Mouse (Mus musculus) midbrain, embryonic 14.5 days (tissue): ENCODE measurements at regions not wholly inside any gene's neighbourhood (a gene's known extent, or its start where the extent isn't known, plus 50 kb on each side); places are given as distances from the start of the nearest gene placed in this dataset.
A peak's percentile ranks its signal among the peaks of the same experiment; 100 is the strongest.

Source experiments
- ATAC-seq: fragments of 200-750 bp; cut with Nextera tagmentation; 2 replicates; pipeline ENCODE4 v1.8.0; 2017; ENCODE audit warnings: moderate number of reproducible peaks, moderate library complexity; ENCODE audit not compliant: low FRiP score, low TSS enrichment
- DNase-seq: peaks from one replicate; pipeline ENCODE4 v3.0.0-alpha.2; 2015
- H3K27ac ChIP-seq: fragments of 300-500 bp; sonication (generic); replicated peaks from 2 replicates; pipeline ENCODE4 v1.5.1; 2014; ENCODE audit warnings: mild to moderate bottlenecking, low read depth, low read length, moderate library complexity
- H3K27me3 ChIP-seq: fragments of 300-500 bp; sonication (generic); 2 replicates; pipeline ENCODE4 v1.6.1; 2014; ENCODE audit warnings: low read length, control low read depth, mixed read lengths; ENCODE audit not compliant: control insufficient read depth, insufficient read depth
- H3K36me3 ChIP-seq: fragments of 300-500 bp; sonication (generic); 2 replicates; pipeline ENCODE4 v1.6.1; 2014; ENCODE audit warnings: low read length, control low read depth; ENCODE audit not compliant: control insufficient read depth, insufficient read depth
- H3K4me1 ChIP-seq: fragments of 300-500 bp; sonication (generic); 2 replicates; pipeline ENCODE4 v1.6.1; 2014; ENCODE audit warnings: mild to moderate bottlenecking, antibody characterized with exemption, low read length, control low read depth; ENCODE audit not compliant: control insufficient read depth, insufficient read depth
- H3K4me2 ChIP-seq: fragments of 300-500 bp; sonication (generic); 2 replicates; pipeline ENCODE4 v1.6.1; 2014; ENCODE audit warnings: mild to moderate bottlenecking, low read length, moderate library complexity
- H3K4me3 ChIP-seq: fragments of 300-500 bp; sonication (generic); replicated peaks from 2 replicates; pipeline ENCODE4 v1.5.1; 2014; ENCODE audit warnings: low read depth, low read length
- H3K9ac ChIP-seq: fragments of 300-500 bp; sonication (generic); replicated peaks from 2 replicates; pipeline ENCODE4 v1.6.1; 2014; ENCODE audit warnings: mild to moderate bottlenecking, low read length, moderate library complexity
- H3K9me3 ChIP-seq: fragments of 300-500 bp; sonication (generic); 2 replicates; pipeline ENCODE4 v1.6.1; 2016; ENCODE audit warnings: low read length, control low read depth, mixed read lengths; ENCODE audit not compliant: control insufficient read depth
- WGBS: fragments of 180-500 bp; shearing (Covaris S2); extraction: QIAGEN DNeasy Blood & Tissue Kit; methylation state at CpG from one replicate; pipeline ENCODE4 v1.1.7; 2014; 5-methylcytosine and 5-hydroxymethylcytosine counted together

- Histone ChIP-seq H3K4me2 (no peak overlapping the region), H3K9me3 (no peaks in the 10 kb centered on the region), H3K27me3 (no peaks in the 10 kb centered on the region), H3K36me3 (no peaks in the 10 kb centered on the region), H3K27ac (no peak overlapping the region), H3K9ac (no peak overlapping the region), H3K4me1 (no peaks in the 10 kb centered on the region), H3K4me3 (no peak overlapping the region)
- 91% methylated on average over 2 of the region's 2 CpGs for WGBS
- no peak for ATAC-seq
- DNase-seq: no peak
Observed at GRCm38 (mm10) chr12:92386195-92386594, 537.2 kb upstream of the Sel1l start.

- DNase-seq (peak; percentile 26), ATAC-seq (peak; percentile 31; the same call in 1 of the 2 replicates)
- H3K27me3 ChIP-seq: no peaks in the 10 kb centered on the region
- H3K27ac ChIP-seq: no peak overlapping the region
- no peak overlapping the region for H3K9ac ChIP-seq
- H3K4me1 ChIP-seq: no peaks in the 10 kb centered on the region
- H3K4me2 ChIP-seq: no peak overlapping the region
- 5% methylated on average over 5 of the region's 5 CpGs for WGBS
- H3K9me3 ChIP-seq: no peaks in the 10 kb centered on the region
- no peaks in the 10 kb centered on the region for H3K36me3 ChIP-seq
- H3K4me3 ChIP-seq: no peak overlapping the region
Observed at GRCm38 (mm10) chr12:92384266-92384937, 535.4 kb upstream of the Sel1l start.

- no peak overlapping the region for H3K27ac ChIP-seq
- no peaks in the 10 kb centered on the region for H3K9me3 ChIP-seq
- H3K4me3 ChIP-seq: no peak overlapping the region
- no peak overlapping the region for H3K9ac ChIP-seq
- no peaks in the 10 kb centered on the region for H3K27me3 ChIP-seq
- no peak overlapping the region for H3K4me2 ChIP-seq
- no peaks in the 10 kb centered on the region for H3K4me1 ChIP-seq
- ATAC-seq (no peak), DNase-seq (peak; percentile 21)
- 72% methylated on average over 3 of the region's 3 CpGs for WGBS
- H3K36me3 ChIP-seq: no peaks in the 10 kb centered on the region
Observed at GRCm38 (mm10) chr12:92379130-92379529, 530.2 kb upstream of the Sel1l start.

- H3K4me3 ChIP-seq: no peak overlapping the region
Observed at GRCm38 (mm10) chr12:92365926-92366325, 517.0 kb upstream of the Sel1l start.

DNA sequence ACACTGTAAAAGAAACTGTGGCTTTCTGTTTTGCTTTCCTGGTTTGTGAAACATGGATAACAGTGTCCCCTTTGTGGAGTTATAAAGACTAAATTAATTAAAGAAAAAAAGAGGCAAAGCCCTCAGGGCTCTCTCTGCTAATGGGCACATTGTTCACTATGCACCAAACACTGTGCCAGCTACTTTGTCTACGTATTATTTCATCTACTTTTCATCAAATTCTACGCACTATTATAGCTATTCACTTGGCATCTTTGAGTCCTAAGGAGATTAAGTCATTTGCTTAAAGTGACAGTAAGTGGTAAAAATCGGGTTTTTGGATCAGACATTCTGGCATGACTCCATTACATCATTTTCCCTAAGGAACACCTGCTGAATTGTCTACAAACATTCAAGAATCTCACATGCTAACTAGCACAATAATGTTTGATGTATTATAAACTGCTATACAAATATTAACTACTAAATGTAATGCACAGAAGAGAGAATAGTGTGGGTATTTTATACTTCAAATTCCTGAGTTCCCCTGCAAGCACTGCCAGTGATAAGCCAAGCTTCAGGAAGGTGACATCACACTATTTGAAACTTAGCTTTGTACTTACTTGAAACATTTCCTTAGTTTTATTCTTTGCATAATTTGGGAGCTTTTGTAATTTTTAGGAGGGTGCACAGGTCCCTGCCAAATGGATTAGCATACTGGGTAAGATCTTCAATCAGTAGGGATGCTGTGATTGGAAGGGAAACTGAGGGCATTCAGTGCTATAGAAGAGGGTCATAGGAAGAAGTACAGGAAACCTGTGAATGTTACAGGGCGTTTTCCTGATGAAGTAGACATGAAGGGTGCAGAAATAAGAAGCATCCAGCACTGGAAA, 504.7 kb upstream of the Sel1l start:
- no peaks in the 10 kb centered on the region for H3K4me1 ChIP-seq
- no peak overlapping the region for H3K4me3 ChIP-seq
- ATAC-seq (no peak), DNase-seq (peak; percentile 12)
- no peaks in the 10 kb centered on the region for H3K36me3 ChIP-seq
- no peak overlapping the region for H3K9ac ChIP-seq
- H3K27me3 ChIP-seq: no peaks in the 10 kb centered on the region
- H3K4me2 ChIP-seq: no peak overlapping the region
- WGBS: 48% methylated on average over 4 of the region's 4 CpGs
- no peaks in the 10 kb centered on the region for H3K9me3 ChIP-seq
- no peak overlapping the region for H3K27ac ChIP-seq

More at GRCm38 (mm10) chr12:92365926-92366325, 517.0 kb upstream of the Sel1l start:
- H3K4me2 ChIP-seq: no peak overlapping the region
- H3K27me3 ChIP-seq: no peaks in the 10 kb centered on the region
- ATAC-seq: no peak
- no peaks in the 10 kb centered on the region for H3K4me1 ChIP-seq
- no peaks in the 10 kb centered on the region for H3K36me3 ChIP-seq
- no peaks in the 10 kb centered on the region for H3K9me3 ChIP-seq
- 83% methylated on average over 5 of the region's 5 CpGs for WGBS
- DNase-seq: no peak
- no peak overlapping the region for H3K9ac ChIP-seq
- H3K27ac ChIP-seq: no peak overlapping the region

DNA sequence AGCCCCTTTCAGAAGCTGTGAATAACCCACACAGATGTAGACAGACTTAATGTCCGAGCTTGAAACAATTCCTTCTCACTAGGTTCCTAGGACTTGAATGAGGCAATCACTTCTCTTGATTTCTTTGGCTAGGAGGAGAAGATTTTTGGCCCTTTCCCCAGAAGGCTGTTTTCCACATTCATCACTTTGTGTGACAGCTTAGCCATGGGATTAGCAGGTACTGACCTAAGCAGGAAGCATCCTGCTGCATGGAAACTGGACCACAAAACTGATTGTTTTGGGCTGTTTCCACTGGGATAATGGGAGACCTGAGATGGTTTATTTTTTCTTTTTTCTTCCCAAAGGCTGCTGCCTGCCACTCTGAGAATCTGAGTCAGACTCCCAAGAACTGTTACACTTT, 469.3 kb upstream of the Sel1l start:
- DNase-seq: no peak
- H3K4me1 ChIP-seq: no peaks in the 10 kb centered on the region
- no peaks in the 10 kb centered on the region for H3K36me3 ChIP-seq
- no peak for ATAC-seq
- no peaks in the 10 kb centered on the region for H3K9me3 ChIP-seq
- no peak overlapping the region for H3K27ac ChIP-seq
- H3K4me3 ChIP-seq: no peak overlapping the region
- WGBS: 64% methylated on average over 1 of the region's 1 CpGs
- no peak overlapping the region for H3K9ac ChIP-seq
- H3K4me2 ChIP-seq: no peak overlapping the region
- no peaks in the 10 kb centered on the region for H3K27me3 ChIP-seq

GRCm38 (mm10) chr12:92317609-92318008, 468.7 kb upstream of the Sel1l start:
- 93% methylated on average over 3 of the region's 3 CpGs for WGBS
- Histone ChIP-seq H3K27me3 (no peaks in the 10 kb centered on the region), H3K4me1 (no peaks in the 10 kb centered on the region), H3K36me3 (no peaks in the 10 kb centered on the region), H3K4me3 (no peak overlapping the region), H3K4me2 (no peak overlapping the region), H3K9me3 (no peaks in the 10 kb centered on the region), H3K9ac (no peak overlapping the region), H3K27ac (no peak overlapping the region)
- no peak for DNase-seq
- no peak for ATAC-seq

GRCm38 (mm10) chr12:92316285-92316684, 467.3 kb upstream of the Sel1l start:
- Histone ChIP-seq H3K4me3 (no peak overlapping the region), H3K4me2 (no peak overlapping the region), H3K27ac (no peak overlapping the region), H3K9ac (no peak overlapping the region), H3K9me3 (no peaks in the 10 kb centered on the region), H3K27me3 (no peaks in the 10 kb centered on the region), H3K4me1 (no peaks in the 10 kb centered on the region), H3K36me3 (no peaks in the 10 kb centered on the region)
- no peak for ATAC-seq
- no peak for DNase-seq

- Histone ChIP-seq H3K9me3 (no peaks in the 10 kb centered on the region), H3K4me1 (no peaks in the 10 kb centered on the region), H3K27ac (no peak overlapping the region), H3K36me3 (no peaks in the 10 kb centered on the region), H3K4me2 (no peak overlapping the region), H3K4me3 (no peak overlapping the region), H3K9ac (no peak overlapping the region), H3K27me3 (no peaks in the 10 kb centered on the region)
- WGBS: 88% methylated on average over 2 of the region's 2 CpGs
- no peak for ATAC-seq
- DNase-seq: no peak
Observed at GRCm38 (mm10) chr12:92315820-92316219, 466.9 kb upstream of the Sel1l start.
